Mouse (Mus musculus) heart, adult 11 months (tissue): ENCODE measurements at regions not wholly inside any gene's neighbourhood (a gene's known extent, or its start where the extent isn't known, plus 50 kb on each side); places are given as distances from the start of the nearest gene placed in this dataset.

Source experiments
- DNase-seq: peaks from one replicate; pipeline ENCODE4 v3.0.0; 2022

- DNase-seq, result no peak
These were observed 68.8 kb upstream of the Il15 start for GRCm38 (mm10) chr8:82471825-82472224.

GRCm38 (mm10) chr8:82469824-82470223 lies 66.8 kb upstream of the Il15 start:
- no peak for DNase-seq

- DNase-seq, result no peak
These were observed 59.8 kb upstream of the Il15 start for GRCm38 (mm10) chr8:82462841-82463240.

- DNase-seq, result no peak
These were observed 56.0 kb upstream of the Il15 start for GRCm38 (mm10) chr8:82459007-82459406.

- no peak for DNase-seq
These were observed 51.0 kb upstream of the Il15 start for GRCm38 (mm10) chr8:82454056-82454455.
